Mouse (Mus musculus): ENCODE results near the gene Ifitm10. TPM values are rescaled to one million over a fixed set of nuclear protein-coding genes. Genes with fewer than 3 reads are reported as not detected.

The Ifitm10 gene
- polyA plus RNA-seq, 1 experiment: 1.5 TPM

DNA sequence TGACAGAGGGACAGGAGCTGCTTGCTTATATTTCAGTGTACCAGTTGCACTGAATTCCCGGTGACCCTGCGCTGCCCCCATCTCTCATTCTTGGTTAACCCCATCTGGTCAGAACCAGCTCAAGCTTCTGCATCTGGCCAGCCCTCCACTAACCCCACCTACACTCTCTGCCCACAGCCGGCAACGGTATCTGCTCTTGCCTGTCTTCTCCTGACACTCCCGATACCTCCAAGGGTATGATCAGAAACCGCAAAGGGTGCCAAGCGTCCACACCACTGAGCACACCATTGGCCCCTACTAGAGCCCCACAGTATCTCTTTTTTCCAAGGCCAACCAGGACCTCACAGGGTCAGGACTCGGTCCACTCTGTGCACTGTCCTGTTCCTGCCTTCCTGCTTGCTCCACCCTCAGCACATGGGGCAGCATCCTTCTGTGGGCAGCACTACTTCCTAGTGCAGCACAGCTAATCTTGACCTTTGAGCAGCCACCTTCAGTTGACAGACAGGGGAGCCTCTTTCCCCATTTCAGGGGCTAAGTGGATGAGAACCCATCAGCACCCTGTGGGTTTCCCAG, 18.8 kb downstream of the Ifitm10 start:
- no peaks in the 10 kb centered on the region for H3K36me3 ChIP-seq (ENCODE audit: control insufficient read depth, insufficient read depth, low read length)
- no peaks in the 10 kb centered on the region for H3K27me3 ChIP-seq (ENCODE audit: control insufficient read depth, insufficient read depth, low read length)
- TF ChIP-seq CTCF (IDR thresholded peaks at IDR 0.05; ENCODE audit: extremely low read depth, insufficient read length, insufficient replicate concordance, low read depth, low read length) (no peak), POLR2A (IDR thresholded peaks at IDR 0.05; ENCODE audit: low read depth, low read length) (no peak)
- no peak overlapping the region for H3K4me3 ChIP-seq (ENCODE audit: low read depth, low read length)
- no peaks in the 10 kb centered on the region for H3K4me1 ChIP-seq (ENCODE audit: control insufficient read depth, insufficient read depth, insufficient read length, low read length)
- H3K27ac ChIP-seq (ENCODE audit: insufficient read depth, low read depth, low read length): no peak overlapping the region
- 51% methylated on average over 8 of the region's 8 CpGs for WGBS

DNA sequence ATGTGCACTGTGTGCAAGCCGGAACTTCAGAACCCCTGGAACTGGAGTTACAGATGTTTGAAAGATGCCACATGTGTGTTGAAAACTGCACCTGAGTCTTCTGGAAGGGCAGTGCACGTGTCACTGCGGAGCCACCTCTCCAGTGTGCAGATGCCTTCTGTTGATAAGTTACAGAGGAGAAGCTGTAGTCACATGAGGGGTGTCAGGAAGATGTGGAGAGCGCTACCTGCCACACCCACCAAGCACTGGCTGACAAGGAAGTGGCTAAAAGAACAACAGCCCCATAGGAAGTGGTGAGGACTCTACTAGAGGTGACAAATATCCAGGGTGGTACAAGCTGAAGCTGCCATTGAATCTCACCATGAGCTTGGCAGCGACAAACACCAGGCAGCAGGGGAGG, 19.7 kb downstream of the Ifitm10 start:
- Histone ChIP-seq H3K27me3 (ENCODE audit: control insufficient read depth, insufficient read depth, low read length) (no peaks in the 10 kb centered on the region), H3K36me3 (ENCODE audit: control insufficient read depth, insufficient read depth, low read length) (no peaks in the 10 kb centered on the region), H3K27ac (ENCODE audit: insufficient read depth, low read depth, low read length) (no peak overlapping the region), H3K4me3 (ENCODE audit: low read depth, low read length) (no peak overlapping the region), H3K4me1 (ENCODE audit: control insufficient read depth, insufficient read depth, insufficient read length, low read length) (no peaks in the 10 kb centered on the region)
- TF ChIP-seq CTCF (IDR thresholded peaks at IDR 0.05; ENCODE audit: extremely low read depth, insufficient read length, insufficient replicate concordance, low read depth, low read length): no peak
- no peak for TF ChIP-seq POLR2A (IDR thresholded peaks at IDR 0.05; ENCODE audit: low read depth, low read length)
- WGBS: 40% methylated on average over 5 of the region's 5 CpGs

DNA sequence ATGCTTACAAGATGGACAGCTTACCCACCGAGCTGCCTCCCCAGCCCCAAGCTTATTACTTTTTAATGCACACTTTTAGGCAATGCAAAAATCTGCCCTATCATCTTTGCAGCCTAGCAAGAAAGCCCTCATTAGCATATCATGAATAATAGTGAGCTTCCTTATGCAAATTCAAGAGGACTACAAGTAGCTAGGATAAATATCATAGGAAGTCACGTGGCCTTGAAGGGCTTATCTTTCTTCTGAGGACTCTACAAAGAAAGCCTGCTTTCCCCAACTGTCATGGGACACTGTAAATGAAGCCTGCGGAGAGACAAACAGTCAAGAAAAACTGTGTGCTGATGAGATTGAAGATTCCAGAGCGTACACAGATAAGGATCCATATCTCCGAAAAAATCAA, 22.0 kb downstream of the Ifitm10 start:
- TF ChIP-seq POLR2A (IDR thresholded peaks at IDR 0.05; ENCODE audit: low read depth, low read length) (no peak), CTCF (IDR thresholded peaks at IDR 0.05; ENCODE audit: extremely low read depth, insufficient read length, insufficient replicate concordance, low read depth, low read length) (no peak)
- Histone ChIP-seq H3K4me1 (ENCODE audit: control insufficient read depth, insufficient read depth, insufficient read length, low read length) (no peaks in the 10 kb centered on the region), H3K36me3 (ENCODE audit: control insufficient read depth, insufficient read depth, low read length) (no peaks in the 10 kb centered on the region), H3K27me3 (ENCODE audit: control insufficient read depth, insufficient read depth, low read length) (no peaks in the 10 kb centered on the region), H3K4me3 (ENCODE audit: low read depth, low read length) (no peak overlapping the region), H3K27ac (ENCODE audit: insufficient read depth, low read depth, low read length) (no peak overlapping the region)
- WGBS: 66% methylated on average over 5 of the region's 5 CpGs

DNA sequence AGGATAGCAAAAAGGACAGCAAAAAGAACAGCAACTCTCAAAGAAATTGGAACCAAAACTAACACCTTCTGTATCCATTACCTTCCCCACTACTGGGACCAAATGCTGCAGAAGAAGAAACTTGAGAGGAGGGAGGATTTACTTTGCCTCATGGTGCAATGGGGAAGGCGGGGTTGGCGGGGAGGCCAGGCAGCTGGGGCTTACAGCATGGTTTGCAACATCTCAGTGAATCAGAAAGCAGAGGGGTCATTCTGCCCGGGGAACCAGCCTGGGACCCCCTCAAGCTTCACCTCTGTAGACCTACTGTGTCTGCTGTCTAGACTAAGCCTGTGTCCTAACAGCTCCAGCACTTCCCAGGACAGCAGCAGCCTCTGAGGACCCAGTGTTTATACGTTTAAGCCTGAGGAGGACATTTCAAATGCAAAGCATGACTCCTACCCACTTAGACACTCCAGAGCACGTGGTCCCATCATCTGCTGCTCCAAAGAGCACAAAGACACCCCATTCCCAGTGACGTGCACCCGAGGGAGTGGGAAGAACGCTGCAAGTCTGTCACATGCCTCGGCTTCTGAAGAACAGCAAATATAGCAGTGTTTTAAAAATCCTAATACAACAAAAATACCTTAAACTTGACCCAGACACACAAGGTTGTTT, 24.1 kb downstream of the Ifitm10 start:
- TF ChIP-seq POLR2A (IDR thresholded peaks at IDR 0.05; ENCODE audit: low read depth, low read length) (no peak), CTCF (IDR thresholded peaks at IDR 0.05; ENCODE audit: extremely low read depth, insufficient read length, insufficient replicate concordance, low read depth, low read length) (no peak)
- 42% methylated on average over 9 of the region's 9 CpGs for WGBS
- H3K36me3 ChIP-seq (ENCODE audit: control insufficient read depth, insufficient read depth, low read length): no peaks in the 10 kb centered on the region

DNA sequence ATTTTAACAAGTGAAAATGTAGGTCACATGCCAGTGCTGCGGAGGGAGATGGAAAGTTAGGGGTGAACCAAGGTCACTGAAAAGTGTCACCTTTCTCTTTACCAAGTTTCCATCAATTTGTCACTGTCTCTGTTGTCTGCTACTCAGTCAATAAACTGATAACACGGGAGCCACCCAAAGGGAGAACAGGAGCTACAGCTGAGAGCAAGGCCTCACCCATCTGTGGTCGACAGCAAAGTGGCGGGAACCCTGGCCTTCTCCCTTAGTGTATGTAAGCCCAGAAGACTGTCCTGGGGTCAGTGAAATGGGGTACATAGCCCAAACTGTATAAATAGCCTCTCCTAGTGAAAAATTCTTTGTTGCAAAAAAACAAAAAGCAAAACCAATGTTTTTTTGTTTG, 26.0 kb downstream of the Ifitm10 start:
- TF ChIP-seq POLR2A (IDR thresholded peaks at IDR 0.05; ENCODE audit: low read depth, low read length) (no peak), CTCF (IDR thresholded peaks at IDR 0.05; ENCODE audit: extremely low read depth, insufficient read length, insufficient replicate concordance, low read depth, low read length) (no peak)

More for the DNA sequence above, 24.1 kb downstream of the Ifitm10 start:
- Histone ChIP-seq H3K27me3 (ENCODE audit: control insufficient read depth, insufficient read depth, low read length) (no peaks in the 10 kb centered on the region), H3K4me1 (ENCODE audit: control insufficient read depth, insufficient read depth, insufficient read length, low read length) (no peaks in the 10 kb centered on the region; the same call in 1 of the 2 replicates), H3K27ac (ENCODE audit: insufficient read depth, low read depth, low read length) (no peak overlapping the region), H3K4me3 (ENCODE audit: low read depth, low read length) (no peak overlapping the region)

DNA sequence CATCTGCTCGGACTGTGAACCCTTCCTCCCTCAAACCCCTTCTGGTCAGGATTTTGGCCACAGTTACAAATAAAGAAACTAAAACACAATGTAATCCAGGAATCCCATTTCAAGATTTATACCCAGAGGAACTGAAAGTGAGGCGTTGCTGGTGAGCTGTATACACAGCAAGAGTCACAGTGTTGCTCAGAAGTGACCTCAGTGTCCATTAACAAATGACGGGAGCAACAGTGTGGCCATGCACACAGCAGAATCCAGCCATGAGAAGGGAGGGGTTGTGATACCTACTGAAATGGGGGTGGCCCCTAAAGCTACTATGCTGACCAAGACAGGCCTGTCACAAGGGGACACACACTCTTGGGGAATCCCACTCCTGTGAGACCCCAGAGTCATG, 31.3 kb downstream of the Ifitm10 start:
- TF ChIP-seq POLR2A (IDR thresholded peaks at IDR 0.05; ENCODE audit: low read depth, low read length): no peak
- TF ChIP-seq CTCF (IDR thresholded peaks at IDR 0.05; ENCODE audit: extremely low read depth, insufficient read length, insufficient replicate concordance, low read depth, low read length): no peak
- Histone ChIP-seq H3K4me3 (ENCODE audit: low read depth, low read length) (no peak overlapping the region), H3K27ac (ENCODE audit: insufficient read depth, low read depth, low read length) (no peak overlapping the region), H3K27me3 (ENCODE audit: control insufficient read depth, insufficient read depth, low read length) (no peaks in the 10 kb centered on the region), H3K36me3 (ENCODE audit: control insufficient read depth, insufficient read depth, low read length) (no peaks in the 10 kb centered on the region), H3K4me1 (ENCODE audit: control insufficient read depth, insufficient read depth, insufficient read length, low read length) (peaks cover 3% of the 10 kb centered on the region)
- WGBS: 67% methylated on average over 3 of the region's 3 CpGs

More for the DNA sequence above, 26.0 kb downstream of the Ifitm10 start:
- Histone ChIP-seq H3K4me3 (ENCODE audit: low read depth, low read length) (no peak overlapping the region), H3K27me3 (ENCODE audit: control insufficient read depth, insufficient read depth, low read length) (no peaks in the 10 kb centered on the region), H3K36me3 (ENCODE audit: control insufficient read depth, insufficient read depth, low read length) (no peaks in the 10 kb centered on the region), H3K4me1 (ENCODE audit: control insufficient read depth, insufficient read depth, insufficient read length, low read length) (no peaks in the 10 kb centered on the region; the same call in 1 of the 2 replicates), H3K27ac (ENCODE audit: insufficient read depth, low read depth, low read length) (no peak overlapping the region)
- WGBS: 53% methylated on average over 4 of the region's 4 CpGs

DNA sequence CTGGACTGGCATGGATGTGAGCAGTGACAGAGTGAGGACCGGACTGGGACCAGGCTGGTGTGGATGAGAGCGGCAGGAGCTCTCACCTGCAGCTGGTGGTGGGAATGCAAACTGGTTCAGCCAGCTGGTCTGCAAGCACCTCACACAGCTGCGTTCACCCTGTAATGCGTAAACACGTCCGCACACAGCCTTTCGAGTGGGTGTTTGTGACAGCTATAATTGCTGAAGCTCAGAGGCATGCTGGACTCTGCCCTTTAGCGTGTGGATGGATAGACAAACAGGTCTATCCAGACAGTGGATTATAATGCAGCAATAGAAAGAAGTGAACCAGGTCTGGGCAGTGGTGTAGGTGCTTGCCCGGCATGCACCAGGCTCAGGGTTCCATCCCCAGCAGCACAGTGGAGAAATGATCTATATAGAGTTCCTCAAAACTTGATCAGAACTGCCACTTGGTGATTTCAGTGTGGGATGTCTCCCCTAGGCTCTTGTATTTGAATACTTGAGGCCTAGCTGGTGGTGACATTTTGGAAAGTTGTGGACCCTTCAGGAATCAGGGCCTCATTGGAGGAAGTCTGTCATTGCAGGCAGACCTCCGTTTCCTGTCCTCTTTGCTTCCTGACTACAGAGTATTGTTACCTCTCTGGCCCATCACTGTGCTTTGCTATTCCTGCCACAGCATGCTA, 31.8 kb downstream of the Ifitm10 start:
- no peak overlapping the region for H3K27ac ChIP-seq (ENCODE audit: insufficient read depth, low read depth, low read length)
- no peak for TF ChIP-seq CTCF (IDR thresholded peaks at IDR 0.05; ENCODE audit: extremely low read depth, insufficient read length, insufficient replicate concordance, low read depth, low read length)
- TF ChIP-seq POLR2A (IDR thresholded peaks at IDR 0.05; ENCODE audit: low read depth, low read length): no peak

More for the DNA sequence above, 31.8 kb downstream of the Ifitm10 start:
- WGBS: 30% methylated on average over 10 of the region's 10 CpGs
- Histone ChIP-seq H3K4me3 (ENCODE audit: low read depth, low read length) (no peak overlapping the region), H3K36me3 (ENCODE audit: control insufficient read depth, insufficient read depth, low read length) (no peaks in the 10 kb centered on the region), H3K4me1 (ENCODE audit: control insufficient read depth, insufficient read depth, insufficient read length, low read length) (peaks cover 3% of the 10 kb centered on the region), H3K27me3 (ENCODE audit: control insufficient read depth, insufficient read depth, low read length) (no peaks in the 10 kb centered on the region)

Data from small intestine, adult 2 months (tissue).